Mouse (Mus musculus) forebrain, postnatal 0 days (tissue): ENCODE measurements around the gene Tmod3. TPM values are rescaled to one million over a fixed set of nuclear protein-coding genes. Genes with fewer than 3 reads are reported as not detected.

ENCODE experiments used
- ATAC-seq: fragments of 200-750 bp; cut with Nextera tagmentation; 2 replicates; pipeline ENCODE4 v1.8.0; 2017; ENCODE audit warnings: mild to moderate bottlenecking, moderate library complexity
- DNase-seq: peaks from one replicate; pipeline ENCODE4 v3.0.0-alpha.2; 2015
- H3K27ac ChIP-seq: fragments of 300-500 bp; sonication (generic); 2 replicates; pipeline ENCODE4 v1.5.1; 2014; ENCODE audit warnings: low read depth, mild to moderate bottlenecking, antibody characterized with exemption, low read length, moderate library complexity, mixed read lengths
- H3K27me3 ChIP-seq: fragments of 300-500 bp; sonication (generic); 2 replicates; pipeline ENCODE4 v1.6.1; 2014; ENCODE audit warnings: mild to moderate bottlenecking, low read length, mixed read lengths; ENCODE audit not compliant: insufficient read depth
- H3K36me3 ChIP-seq: fragments of 300-500 bp; sonication (generic); 2 replicates; pipeline ENCODE4 v1.6.1; 2014; ENCODE audit warnings: mild to moderate bottlenecking, moderate library complexity; ENCODE audit not compliant: insufficient read depth
- H3K4me1 ChIP-seq: fragments of 300-500 bp; sonication (generic); 2 replicates; pipeline ENCODE4 v1.6.1; 2014; ENCODE audit warnings: antibody characterized with exemption; ENCODE audit not compliant: insufficient read depth
- H3K4me2 ChIP-seq: fragments of 300-500 bp; sonication (generic); 2 replicates; pipeline ENCODE4 v1.6.1; 2014; ENCODE audit warnings: low read depth, mild to moderate bottlenecking, moderate library complexity
- H3K4me3 ChIP-seq: fragments of 300-500 bp; sonication (generic); 2 replicates; pipeline ENCODE4 v1.5.1; 2014; ENCODE audit warnings: low read depth, low read length, mixed read lengths
- H3K9ac ChIP-seq: fragments of 300-500 bp; sonication (generic); 2 replicates; pipeline ENCODE4 v1.6.1; 2014; ENCODE audit warnings: mild to moderate bottlenecking
- H3K9me3 ChIP-seq: fragments of 300-500 bp; sonication (generic); 2 replicates; pipeline ENCODE4 v1.6.1; 2016; ENCODE audit warnings: low read length
- CTCF ChIP-seq: sonication (generic); IDR thresholded peaks from 2 replicates; pipeline ENCODE4 v1.5.1; 2016; ENCODE audit warnings: antibody characterized with exemption, control low read depth, low read depth
- WGBS: fragments of 180-500 bp; shearing (Covaris S2); extraction: QIAGEN DNeasy Blood & Tissue Kit; methylation state at CpG from one replicate; pipeline ENCODE4 v1.1.7; 2014; 5-methylcytosine and 5-hydroxymethylcytosine counted together
- polyA plus RNA-seq: library from polyadenylated mRNA; unstranded; fragments of >200 nt; fragmentation: Nextera tagmentation; extraction: Ambion mirVana; gene quantifications from 2 replicates; pipeline ENCODE4 v1.2.1, GENCODE M21; 2015
- total RNA-seq: library from RNA; depleted of rRNA; stranded (reverse); fragments of >200 nt; gene quantifications from 2 replicates; pipeline ENCODE4 v1.2.3, GENCODE M21; 2014

Tmod3 gene
- total and polyA plus RNA-seq, 2 experiments from 2014 or later: 55.1 to 78.6 TPM

DNA sequence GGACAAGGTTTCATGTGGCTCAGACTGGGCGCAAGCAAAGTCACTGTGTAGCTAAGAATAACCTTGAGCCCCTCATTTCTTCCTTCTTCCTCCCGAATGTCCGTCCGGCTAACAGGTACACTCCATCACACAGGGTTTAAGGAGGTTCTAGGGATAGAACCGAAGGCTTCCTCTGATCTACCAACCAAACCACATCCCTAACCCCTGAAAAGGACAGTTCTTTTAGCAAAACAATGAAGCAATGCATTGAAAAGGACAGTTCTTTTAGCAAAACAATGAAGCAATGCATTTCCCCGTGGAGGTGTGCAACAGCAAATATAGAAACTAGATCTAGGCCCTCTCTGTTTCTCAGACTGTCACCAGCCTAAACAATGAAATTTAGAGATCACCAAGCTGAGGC lies 5.4 kb upstream of the Tmod3 start:
- H3K9ac ChIP-seq: no peak overlapping the region
- no peak for ATAC-seq
- no peak for DNase-seq
- peaks cover 12% of the 10 kb centered on the region for H3K36me3 ChIP-seq
- H3K27me3 ChIP-seq: no peaks in the 10 kb centered on the region
- no peaks in the 10 kb centered on the region for H3K4me1 ChIP-seq
- TF ChIP-seq CTCF: no peak
- H3K4me3 ChIP-seq: no peak overlapping the region
- no peaks in the 10 kb centered on the region for H3K9me3 ChIP-seq
- WGBS: 82% methylated on average over 6 of the region's 6 CpGs
- no peak overlapping the region for H3K4me2 ChIP-seq
- no peak overlapping the region for H3K27ac ChIP-seq

DNA sequence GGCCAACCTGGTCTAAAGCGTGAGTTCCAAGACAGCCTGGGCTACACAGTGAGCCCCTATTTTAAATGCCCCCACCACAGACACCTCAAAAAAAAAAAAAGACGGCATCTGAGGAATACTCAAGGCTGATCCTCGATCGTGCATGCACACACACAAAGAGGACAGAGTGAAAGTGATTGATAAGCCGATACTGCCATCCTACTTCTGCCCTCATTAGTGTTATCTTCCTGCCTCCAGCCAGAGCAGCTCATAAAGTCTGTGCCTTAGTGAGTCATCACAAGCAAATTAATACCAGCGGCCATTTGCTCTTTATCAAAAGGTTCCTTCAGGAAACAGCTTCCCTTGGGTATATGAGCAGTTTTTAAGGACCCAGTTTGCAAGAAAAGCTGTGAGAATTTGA lies 4.2 kb upstream of the Tmod3 start:
- WGBS: 94% methylated on average over 6 of the region's 6 CpGs
- no peak overlapping the region for H3K9ac ChIP-seq

DNA sequence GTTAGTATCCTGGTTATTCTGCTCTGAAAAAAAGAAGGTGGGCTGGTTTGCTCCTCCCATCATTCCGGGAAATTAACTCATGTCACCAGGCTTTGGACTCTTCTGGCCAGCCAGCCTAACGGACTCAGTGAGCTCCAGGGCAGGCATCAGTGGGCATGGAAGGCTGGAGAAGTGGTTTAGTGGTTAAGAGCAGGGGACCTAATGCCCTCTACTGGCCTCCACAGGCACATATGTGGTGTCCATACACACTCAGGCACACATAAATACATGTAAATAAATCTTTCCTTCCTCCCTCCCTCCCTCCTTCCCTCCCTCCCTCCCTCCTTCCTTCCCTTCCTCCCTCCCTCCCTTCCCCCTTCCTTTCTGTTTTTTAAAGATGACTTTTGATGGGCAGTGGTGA lies 3.7 kb upstream of the Tmod3 start:
- Histone ChIP-seq H3K4me3 (no peak overlapping the region), H3K9me3 (no peaks in the 10 kb centered on the region), H3K4me2 (no peak overlapping the region), H3K36me3 (no peaks in the 10 kb centered on the region), H3K9ac (no peak overlapping the region), H3K27ac (no peak overlapping the region), H3K4me1 (no peaks in the 10 kb centered on the region; the same call in 1 of the 2 replicates), H3K27me3 (no peaks in the 10 kb centered on the region)
- no peak for ATAC-seq
- 39% methylated on average over 2 of the region's 2 CpGs for WGBS
- DNase-seq: no peak
- peak; percentile 20; the same call in 1 of the 2 replicates for TF ChIP-seq CTCF

More for the DNA sequence above, 4.2 kb upstream of the Tmod3 start:
- Histone ChIP-seq H3K4me3 (no peak overlapping the region), H3K27ac (no peak overlapping the region), H3K4me1 (no peaks in the 10 kb centered on the region; the same call in 1 of the 2 replicates), H3K36me3 (no peaks in the 10 kb centered on the region), H3K27me3 (no peaks in the 10 kb centered on the region), H3K9me3 (no peaks in the 10 kb centered on the region), H3K4me2 (no peak overlapping the region)
- no peak for DNase-seq
- TF ChIP-seq CTCF: no peak; the same call in 1 of the 2 replicates
- no peak for ATAC-seq

DNA sequence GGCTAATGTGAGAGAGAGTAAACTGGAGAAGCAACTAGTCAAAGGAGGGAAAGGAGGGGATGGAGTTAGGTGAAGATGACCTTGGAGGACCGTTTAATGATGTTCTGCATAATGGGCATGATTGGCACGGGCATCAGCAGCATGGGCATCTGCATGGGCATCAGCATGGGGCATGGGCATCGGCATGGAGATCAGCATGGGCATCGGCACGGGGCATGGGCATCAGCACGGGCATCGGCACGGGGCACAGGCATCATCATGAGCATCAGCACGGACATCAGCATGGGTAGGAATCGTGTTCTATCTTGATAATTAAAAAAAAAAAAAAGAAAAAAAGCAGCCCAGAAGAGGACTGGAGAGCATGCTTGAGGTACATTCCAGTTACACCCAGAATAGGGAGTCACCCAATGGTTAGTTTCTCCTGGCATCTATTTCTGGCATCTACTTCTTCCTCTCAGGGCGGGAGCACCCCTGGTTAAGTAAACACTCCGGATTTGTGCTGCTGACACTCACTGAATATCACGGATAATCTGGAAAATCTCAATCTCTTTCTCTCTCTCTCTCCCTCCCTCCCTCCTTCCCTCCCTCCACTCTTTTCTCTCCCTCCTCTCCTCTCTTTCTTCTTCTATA lies 1.7 kb upstream of the Tmod3 start:
- no peaks in the 10 kb centered on the region for H3K27me3 ChIP-seq
- no peak for TF ChIP-seq CTCF
- peaks cover 8% of the 10 kb centered on the region for H3K4me1 ChIP-seq
- no peaks in the 10 kb centered on the region for H3K9me3 ChIP-seq
- H3K27ac ChIP-seq: no peak overlapping the region
- no peak overlapping the region for H3K4me3 ChIP-seq
- DNase-seq (no peak), ATAC-seq (no peak)
- H3K4me2 ChIP-seq: no peak overlapping the region
- no peak overlapping the region for H3K9ac ChIP-seq
- no peaks in the 10 kb centered on the region for H3K36me3 ChIP-seq
- 81% methylated on average over 13 of the region's 13 CpGs for WGBS

DNA sequence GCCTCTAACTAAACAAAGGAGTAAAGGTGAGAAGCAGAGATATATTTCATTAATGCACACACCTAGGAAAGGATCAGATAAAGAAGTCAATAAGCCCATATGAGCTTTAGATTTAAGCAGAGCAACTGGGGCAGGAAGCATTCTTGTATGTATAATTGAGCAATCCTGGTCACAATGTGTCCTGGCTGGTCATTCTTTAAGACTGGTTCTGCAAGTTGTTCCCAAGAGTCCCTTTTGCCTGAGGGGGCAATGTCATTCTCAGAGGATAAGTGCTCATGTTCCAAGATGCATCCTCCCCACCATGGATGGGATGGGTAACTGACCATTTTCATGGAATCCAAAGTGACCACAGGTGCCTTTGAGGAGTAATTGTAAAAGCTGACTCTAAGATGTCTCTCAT lies 896 bp upstream of the Tmod3 start:
- H3K9ac ChIP-seq: no peak overlapping the region
- H3K9me3 ChIP-seq: no peaks in the 10 kb centered on the region
- no peak for DNase-seq
- no peaks in the 10 kb centered on the region for H3K27me3 ChIP-seq
- no peak overlapping the region for H3K4me3 ChIP-seq
- peaks cover 8% of the 10 kb centered on the region for H3K4me1 ChIP-seq
- no peaks in the 10 kb centered on the region for H3K36me3 ChIP-seq
- no peak for ATAC-seq
- peak overlapping the region; percentile 74 for H3K4me2 ChIP-seq
- no peak for TF ChIP-seq CTCF
- H3K27ac ChIP-seq: no peak overlapping the region

DNA sequence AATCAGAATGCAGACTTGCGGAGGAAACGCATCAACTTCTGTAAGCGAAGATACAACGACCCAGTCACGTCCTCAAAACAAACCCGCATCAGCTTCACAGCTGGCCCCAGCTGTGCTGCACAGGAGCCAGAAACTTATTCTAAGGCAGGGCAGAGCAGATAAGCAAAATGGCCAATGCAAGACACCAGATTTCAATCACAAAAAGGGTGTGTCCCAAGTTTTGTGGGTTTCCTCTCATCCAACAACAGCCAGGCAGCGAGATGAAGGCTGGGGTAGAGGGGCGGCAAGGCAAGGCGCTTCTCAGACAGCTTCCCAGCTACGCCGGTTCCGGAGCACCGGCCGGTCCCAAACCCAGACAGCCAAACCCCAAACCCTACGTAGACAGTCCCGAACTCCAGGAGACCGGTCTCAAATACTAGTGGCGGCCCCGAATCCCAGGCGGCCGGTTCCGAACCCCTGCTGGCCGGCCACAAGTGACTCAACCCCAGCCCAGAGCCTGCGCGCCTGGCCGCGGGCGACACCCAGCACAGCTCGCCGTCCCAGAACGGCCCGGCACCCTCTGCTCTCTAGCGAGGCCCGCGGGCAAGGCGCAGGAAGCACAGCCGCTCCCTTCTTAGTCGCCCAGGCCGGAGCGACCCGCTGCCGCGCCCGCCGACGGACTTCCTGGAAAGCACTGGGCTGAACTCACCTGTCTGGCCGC lies 495 bp downstream of the Tmod3 start:
- Histone ChIP-seq H3K4me3 (peak overlapping the region; percentile 93), H3K27me3 (no peaks in the 10 kb centered on the region), H3K9ac (peak overlapping the region; percentile 71), H3K9me3 (no peaks in the 10 kb centered on the region), H3K36me3 (no peaks in the 10 kb centered on the region), H3K4me1 (peaks cover 11% of the 10 kb centered on the region), H3K27ac (peak overlapping the region; percentile 76), H3K4me2 (peak overlapping the region; percentile 74)
- ATAC-seq: peak; percentile 82
- WGBS: 1% methylated on average over 47 of the region's 47 CpGs
- DNase-seq: peak; percentile 17
- TF ChIP-seq CTCF: no peak; the same call in 1 of the 2 replicates

DNA sequence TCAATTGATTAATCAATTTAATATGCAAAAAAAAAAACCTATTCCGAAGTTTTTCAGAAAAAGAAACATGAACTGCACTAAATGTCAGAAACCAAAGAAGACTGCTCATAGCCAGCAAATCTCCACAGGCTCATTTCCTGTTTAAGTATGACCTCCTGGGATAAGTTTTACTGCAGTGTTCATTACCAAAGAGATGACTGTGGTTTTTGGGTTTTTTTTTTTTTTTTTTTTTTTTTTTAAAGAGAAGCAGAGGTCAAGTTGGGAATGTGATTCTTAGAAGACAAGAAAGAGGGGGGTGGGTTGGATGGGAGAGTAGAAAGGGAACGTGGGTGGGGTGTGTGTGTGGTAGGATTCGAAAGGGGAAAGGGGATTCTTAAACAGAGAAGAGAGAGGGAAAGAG lies 1.1 kb downstream of the Tmod3 start:
- Histone ChIP-seq H3K27ac (no peak overlapping the region), H3K9ac (peak overlapping the region; percentile 71; the same call in 1 of the 2 replicates), H3K4me3 (peak overlapping the region; percentile 93), H3K36me3 (no peaks in the 10 kb centered on the region), H3K9me3 (no peaks in the 10 kb centered on the region), H3K27me3 (no peaks in the 10 kb centered on the region), H3K4me2 (peak overlapping the region; percentile 74), H3K4me1 (peaks cover 11% of the 10 kb centered on the region)
- no peak for DNase-seq
- no peak for TF ChIP-seq CTCF
- ATAC-seq: no peak
- 25% methylated on average over 3 of the region's 3 CpGs for WGBS
